Mouse (Mus musculus) cerebellum, adult 2 months (tissue): ENCODE measurements around the gene Trim75.

ENCODE experiments used
- CTCF ChIP-seq: fragments of 200-500 bp; IDR thresholded peaks from 2 replicates; pipeline ENCODE4 v1.5.1; 2011; ENCODE audit warnings: low read depth, mild to moderate bottlenecking, control low read depth, low read length, moderate library complexity, borderline replicate concordance; ENCODE audit not compliant: insufficient read depth
- POLR2A ChIP-seq: fragments of 200-500 bp; IDR thresholded peaks from 2 replicates; pipeline ENCODE4 v1.6.1; 2011; ENCODE audit warnings: low read length, control low read depth, borderline replicate concordance; ENCODE audit not compliant: insufficient read depth

GRCm38 (mm10) chr8:65028959-65029686 is 41.5 kb upstream of the Trim75 start:
- no peak for TF ChIP-seq CTCF
- no peak for TF ChIP-seq POLR2A
